Mouse (Mus musculus): Measurements from ENCODE around the gene Gtf2h3. TPM values are rescaled to one million over a fixed set of nuclear protein-coding genes. Genes with fewer than 3 reads are reported as not detected.
"Not testable (repeated sequence)": the region's sequence is repeated elsewhere in the genome, so short reads cannot be mapped to it uniquely, and the experiment has no call there.

Gtf2h3 gene
- polyA plus RNA-seq, 1 experiment from 2014 or later, result 69.2 TPM

GRCm38 (mm10) chr5:124598224-124599174, 19.6 kb downstream of the Gtf2h3 start:
- WGBS, result 7% methylated on average over 30 of the region's 30 CpGs

GRCm38 (mm10) chr5:124599726-124600125, 20.8 kb downstream of the Gtf2h3 start:
- 54% methylated on average over 8 of the region's 8 CpGs for WGBS
- H3K36me3 ChIP-seq, result peaks cover 23% of the 10 kb centered on the region
- H3K27ac ChIP-seq; H3K9me3 ChIP-seq; DNase-seq (ENCODE audit: low spot score); H3K4me3 ChIP-seq; H3K27me3 ChIP-seq (ENCODE audit: insufficient read depth, poor library complexity, severe bottlenecking): not testable (repeated sequence)
- peaks cover 14% of the 10 kb centered on the region for H3K4me1 ChIP-seq

More at GRCm38 (mm10) chr5:124598224-124599174, 19.6 kb downstream of the Gtf2h3 start:
- Histone ChIP-seq H3K27me3 (ENCODE audit: insufficient read depth, poor library complexity, severe bottlenecking) (no peaks in the 10 kb centered on the region), H3K4me1 (peaks cover 14% of the 10 kb centered on the region), H3K9me3 (no peaks in the 10 kb centered on the region), H3K27ac (peak overlapping the region; percentile 56), H3K36me3 (peaks cover 36% of the 10 kb centered on the region), H3K4me3 (peak overlapping the region; percentile 79)
- DNase-seq (ENCODE audit: low spot score), result peak; percentile 98

GRCm38 (mm10) chr5:124602349-124602748, 23.4 kb downstream of the Gtf2h3 start:
- no peak overlapping the region for H3K27ac ChIP-seq
- WGBS, result 73% methylated on average over 5 of the region's 5 CpGs
- no peak for DNase-seq (ENCODE audit: low spot score)

GRCm38 (mm10) chr5:124604296-124604695, 25.4 kb downstream of the Gtf2h3 start:
- DNase-seq (ENCODE audit: low spot score), result no peak
- 77% methylated on average over 4 of the region's 4 CpGs for WGBS

More at GRCm38 (mm10) chr5:124602349-124602748, 23.4 kb downstream of the Gtf2h3 start:
- Histone ChIP-seq H3K9me3 (no peaks in the 10 kb centered on the region), H3K27me3 (ENCODE audit: insufficient read depth, poor library complexity, severe bottlenecking) (no peaks in the 10 kb centered on the region), H3K36me3 (peaks cover 4% of the 10 kb centered on the region), H3K4me3 (no peak overlapping the region), H3K4me1 (peaks cover 14% of the 10 kb centered on the region)

GRCm38 (mm10) chr5:124605041-124605622, 26.2 kb downstream of the Gtf2h3 start:
- Histone ChIP-seq H3K9me3 (no peaks in the 10 kb centered on the region), H3K27ac (no peak overlapping the region), H3K36me3 (peaks cover 6% of the 10 kb centered on the region; the same call in 1 of the 2 replicates), H3K4me1 (0 out of 2 replicates have a peak, but pooled peaks cover 4% of the 10 kb centered on the region), H3K4me3 (no peak overlapping the region), H3K27me3 (ENCODE audit: insufficient read depth, poor library complexity, severe bottlenecking) (no peaks in the 10 kb centered on the region)
- DNase-seq (ENCODE audit: low spot score), result no peak
- 82% methylated on average over 17 of the region's 17 CpGs for WGBS

More at GRCm38 (mm10) chr5:124604296-124604695, 25.4 kb downstream of the Gtf2h3 start:
- Histone ChIP-seq H3K27me3 (ENCODE audit: insufficient read depth, poor library complexity, severe bottlenecking) (no peaks in the 10 kb centered on the region), H3K36me3 (peaks cover 6% of the 10 kb centered on the region; the same call in 1 of the 2 replicates), H3K4me1 (peaks cover 9% of the 10 kb centered on the region; the same call in 1 of the 2 replicates), H3K9me3 (no peaks in the 10 kb centered on the region), H3K4me3 (no peak overlapping the region), H3K27ac (no peak overlapping the region)

GRCm38 (mm10) chr5:124610965-124611364, 32.0 kb downstream of the Gtf2h3 start:
- H3K36me3 ChIP-seq, result peaks cover 14% of the 10 kb centered on the region; the same call in 1 of the 2 replicates
- H3K4me3 ChIP-seq, result no peak overlapping the region
- no peaks in the 10 kb centered on the region for H3K9me3 ChIP-seq
- 0 out of 2 replicates have a peak, but pooled peaks cover 4% of the 10 kb centered on the region for H3K4me1 ChIP-seq
- no peak overlapping the region for H3K27ac ChIP-seq
- 70% methylated on average over 10 of the region's 10 CpGs for WGBS
- no peak for DNase-seq (ENCODE audit: low spot score)
- H3K27me3 ChIP-seq (ENCODE audit: insufficient read depth, poor library complexity, severe bottlenecking), result no peaks in the 10 kb centered on the region

GRCm38 (mm10) chr5:124614709-124615108, 35.8 kb downstream of the Gtf2h3 start:
- DNase-seq (ENCODE audit: low spot score), result no peak
- Histone ChIP-seq H3K9me3 (no peaks in the 10 kb centered on the region), H3K4me1 (no peaks in the 10 kb centered on the region), H3K27ac (no peak overlapping the region), H3K27me3 (ENCODE audit: insufficient read depth, poor library complexity, severe bottlenecking) (no peaks in the 10 kb centered on the region), H3K36me3 (peaks cover 8% of the 10 kb centered on the region; the same call in 1 of the 2 replicates), H3K4me3 (no peak overlapping the region)
- 78% methylated on average over 11 of the region's 11 CpGs for WGBS

- H3K27ac ChIP-seq, result no peak overlapping the region
- 0 out of 2 replicates have a peak, but pooled peaks cover 4% of the 10 kb centered on the region for H3K36me3 ChIP-seq
- WGBS, result 72% methylated on average over 10 of the region's 10 CpGs
- H3K4me3 ChIP-seq, result no peak overlapping the region
- H3K4me1 ChIP-seq, result no peaks in the 10 kb centered on the region
- H3K27me3 ChIP-seq (ENCODE audit: insufficient read depth, poor library complexity, severe bottlenecking), result no peaks in the 10 kb centered on the region
- DNase-seq (ENCODE audit: low spot score), result no peak
- no peaks in the 10 kb centered on the region for H3K9me3 ChIP-seq
These were observed 39.8 kb downstream of the Gtf2h3 start for GRCm38 (mm10) chr5:124618711-124619110.

- 81% methylated on average over 13 of the region's 13 CpGs for WGBS
- no peak for DNase-seq (ENCODE audit: low spot score)
- no peaks in the 10 kb centered on the region for H3K9me3 ChIP-seq
- H3K4me3 ChIP-seq, result no peak overlapping the region
- H3K27ac ChIP-seq, result no peak overlapping the region
- H3K36me3 ChIP-seq, result 0 out of 2 replicates have a peak, but pooled peaks cover 3% of the 10 kb centered on the region
- H3K4me1 ChIP-seq, result no peaks in the 10 kb centered on the region
- H3K27me3 ChIP-seq (ENCODE audit: insufficient read depth, poor library complexity, severe bottlenecking), result no peaks in the 10 kb centered on the region
These were observed 42.4 kb downstream of the Gtf2h3 start for GRCm38 (mm10) chr5:124621362-124621761.

GRCm38 (mm10) chr5:124622890-124623289, 44.0 kb downstream of the Gtf2h3 start:
- WGBS, result 79% methylated on average over 15 of the region's 15 CpGs
- no peak overlapping the region for H3K27ac ChIP-seq
- no peak for DNase-seq (ENCODE audit: low spot score)

GRCm38 (mm10) chr5:124624291-124624690, 45.4 kb downstream of the Gtf2h3 start:
- Histone ChIP-seq H3K27me3 (ENCODE audit: insufficient read depth, poor library complexity, severe bottlenecking) (no peaks in the 10 kb centered on the region), H3K36me3 (0 out of 2 replicates have a peak, but pooled peaks cover 3% of the 10 kb centered on the region), H3K4me3 (no peak overlapping the region), H3K4me1 (peaks cover 8% of the 10 kb centered on the region), H3K27ac (no peak overlapping the region), H3K9me3 (no peaks in the 10 kb centered on the region)
- 88% methylated on average over 9 of the region's 9 CpGs for WGBS
- no peak for DNase-seq (ENCODE audit: low spot score)

More at GRCm38 (mm10) chr5:124622890-124623289, 44.0 kb downstream of the Gtf2h3 start:
- no peaks in the 10 kb centered on the region for H3K9me3 ChIP-seq
- no peaks in the 10 kb centered on the region for H3K27me3 ChIP-seq (ENCODE audit: insufficient read depth, poor library complexity, severe bottlenecking)
- peaks cover 1% of the 10 kb centered on the region for H3K4me1 ChIP-seq
- H3K36me3 ChIP-seq, result 0 out of 2 replicates have a peak, but pooled peaks cover 3% of the 10 kb centered on the region
- no peak overlapping the region for H3K4me3 ChIP-seq

- Histone ChIP-seq H3K27ac (peak within 1 kb of the TSS; percentile 90), H3K36me3 (peaks cover 19% of the 10 kb centered on the region), H3K27me3 (ENCODE audit: insufficient read depth, poor library complexity, severe bottlenecking) (no peaks in the 10 kb centered on the region), H3K4me3 (peak within 1 kb of the TSS; percentile 99), H3K9me3 (no peaks in the 10 kb centered on the region), H3K4me1 (peaks cover 20% of the 10 kb centered on the region)
- under 1% methylated on average over 57 of the region's 58 CpGs for WGBS
- DNase-seq (ENCODE audit: low spot score), result peak; percentile 97
These were observed 49.8 kb downstream of the Gtf2h3 start, which contains the start of gene Atp6v0a2 for GRCm38 (mm10) chr5:124628448-124629363. Gene Atp6v0a2, plus strand, starts transcription at chr5:124628576.
